Mouse (Mus musculus): ENCODE data around the gene Tmem108. TPM values are rescaled to one million over a fixed set of nuclear protein-coding genes. Genes with fewer than 3 reads are reported as not detected.

Gene Tmem108
- polyA plus RNA-seq, 1 experiment from 2014 or later, result 23.1 TPM

DNA sequence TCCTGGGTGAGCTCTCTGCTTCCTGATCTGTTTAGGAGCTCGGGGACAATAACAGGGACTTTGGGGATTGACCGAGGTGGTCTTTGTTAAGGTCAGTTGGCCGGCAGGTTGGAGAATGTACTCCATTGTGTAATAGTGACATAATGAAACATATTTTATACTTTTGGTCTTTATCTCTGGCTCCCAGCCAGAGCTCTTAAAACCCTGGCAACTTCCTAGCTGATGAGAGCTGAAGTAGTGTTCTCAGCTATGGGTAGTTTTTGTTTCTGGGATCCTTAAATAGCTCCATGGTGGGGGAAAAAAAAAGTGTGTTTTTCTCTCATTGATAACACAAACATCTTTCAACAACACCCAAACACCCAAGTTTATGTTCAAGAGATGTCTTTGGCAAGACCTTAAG is 321.0 kb downstream of the Tmem108 start:
- Histone ChIP-seq H3K9ac (replicated peaks; ENCODE audit: low read depth, low read length) (no peak overlapping the region), H3K4me3 (ENCODE audit: low read depth, low read length) (no peak overlapping the region), H3K4me1 (ENCODE audit: control insufficient read depth, insufficient read depth, low read length) (0 out of 2 replicates have a peak, but pooled peaks cover 7% of the 10 kb centered on the region), H3K4me2 (replicated peaks; ENCODE audit: low read depth, low read length) (no peak overlapping the region), H3K9me3 (ENCODE audit: control insufficient read depth, low read depth, low read length) (peaks cover 4% of the 10 kb centered on the region; the same call in 1 of the 2 replicates), H3K27ac (ENCODE audit: low read length) (no peak overlapping the region), H3K36me3 (ENCODE audit: control insufficient read depth, insufficient read depth, low read length) (no peaks in the 10 kb centered on the region), H3K27me3 (ENCODE audit: control insufficient read depth, insufficient read depth, low read length) (no peaks in the 10 kb centered on the region)
- WGBS, result 48% methylated on average over 3 of the region's 3 CpGs
- no peak for ATAC-seq (ENCODE audit: insufficient number of reproducible peaks, insufficient read depth, low FRiP score, low read depth)

- Histone ChIP-seq H3K9ac (replicated peaks; ENCODE audit: low read depth, low read length) (no peak overlapping the region), H3K27me3 (ENCODE audit: control insufficient read depth, insufficient read depth, low read length) (no peaks in the 10 kb centered on the region), H3K9me3 (ENCODE audit: control insufficient read depth, low read depth, low read length) (no peaks in the 10 kb centered on the region), H3K27ac (ENCODE audit: low read length) (no peak overlapping the region), H3K4me2 (replicated peaks; ENCODE audit: low read depth, low read length) (no peak overlapping the region), H3K4me3 (ENCODE audit: low read depth, low read length) (no peak overlapping the region), H3K4me1 (ENCODE audit: control insufficient read depth, insufficient read depth, low read length) (peaks cover 9% of the 10 kb centered on the region), H3K36me3 (ENCODE audit: control insufficient read depth, insufficient read depth, low read length) (no peaks in the 10 kb centered on the region)
- no peak for ATAC-seq (ENCODE audit: insufficient number of reproducible peaks, insufficient read depth, low FRiP score, low read depth)
- 63% methylated on average over 5 of the region's 5 CpGs for WGBS
Measured at GRCm38 (mm10) chr9:103437104-103437503, 324.5 kb downstream of the Tmem108 start.

DNA sequence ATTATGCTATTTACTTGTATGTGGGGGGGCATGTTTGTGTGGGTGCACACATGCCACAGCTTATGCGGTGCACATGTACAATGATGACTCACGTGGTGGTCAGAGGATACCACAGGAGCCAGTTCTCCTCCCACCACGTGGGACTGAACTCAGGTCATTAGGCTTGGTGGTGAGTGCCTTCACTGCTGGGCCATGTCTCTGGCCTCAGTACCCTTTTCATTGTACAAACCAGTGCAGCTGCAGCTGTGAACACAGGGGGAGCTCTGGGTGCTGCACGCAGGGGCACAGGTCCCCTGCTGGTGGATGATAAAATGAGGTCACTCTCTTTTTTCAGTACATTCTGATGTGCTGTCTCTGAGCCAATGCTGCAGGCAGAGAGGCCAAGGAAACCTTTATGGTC is 327.5 kb downstream of the Tmem108 start:
- Histone ChIP-seq H3K27ac (ENCODE audit: low read length) (no peak overlapping the region), H3K4me1 (ENCODE audit: control insufficient read depth, insufficient read depth, low read length) (peaks cover 11% of the 10 kb centered on the region), H3K36me3 (ENCODE audit: control insufficient read depth, insufficient read depth, low read length) (no peaks in the 10 kb centered on the region), H3K4me3 (ENCODE audit: low read depth, low read length) (no peak overlapping the region), H3K4me2 (replicated peaks; ENCODE audit: low read depth, low read length) (no peak overlapping the region), H3K27me3 (ENCODE audit: control insufficient read depth, insufficient read depth, low read length) (no peaks in the 10 kb centered on the region), H3K9me3 (ENCODE audit: control insufficient read depth, low read depth, low read length) (no peaks in the 10 kb centered on the region), H3K9ac (replicated peaks; ENCODE audit: low read depth, low read length) (no peak overlapping the region)
- no peak for ATAC-seq (ENCODE audit: insufficient number of reproducible peaks, insufficient read depth, low FRiP score, low read depth)
- WGBS, result 49% methylated on average over 4 of the region's 4 CpGs

Other genes starting within 250 kb of the Tmem108 start
- gene Nphp3, start 240.7 kb upstream of the Tmem108 start, polyA plus RNA-seq (2014; fragmentation: Nextera tagmentation; extraction: Ambion mirVana), result 7.3 and 8.7 TPM in 2 replicates